Mouse (Mus musculus): ENCODE results near the gene Srrm1.

Gene Srrm1

GRCm38 (mm10) chr4:135353794-135354450, 801 bp upstream of the Srrm1 start:
- peak; percentile 33 for DNase-seq

- no peak for DNase-seq
Observed at GRCm38 (mm10) chr4:135352326-135353065, 625 bp downstream of the Srrm1 start.

- DNase-seq = peak; percentile 18
Observed at GRCm38 (mm10) chr4:135337376-135337942, 15.7 kb downstream of the Srrm1 start.

- DNase-seq = no peak
Observed at GRCm38 (mm10) chr4:135336023-135336357, 17.1 kb downstream of the Srrm1 start.

GRCm38 (mm10) chr4:135335327-135336022, 17.6 kb downstream of the Srrm1 start:
- DNase-seq = peak; percentile 56

GRCm38 (mm10) chr4:135326469-135326868, 26.7 kb downstream of the Srrm1 start:
- no peak for DNase-seq

- DNase-seq = no peak
Observed at GRCm38 (mm10) chr4:135326046-135326445, 27.1 kb downstream of the Srrm1 start.

- no peak for DNase-seq
Observed at GRCm38 (mm10) chr4:135323021-135323420, 30.1 kb downstream of the Srrm1 start.

- DNase-seq = peak; percentile 76
Observed at GRCm38 (mm10) chr4:135317966-135318365, 35.2 kb downstream of the Srrm1 start.

- DNase-seq = no peak
Observed at GRCm38 (mm10) chr4:135317539-135317938, 35.6 kb downstream of the Srrm1 start.

GRCm38 (mm10) chr4:135315287-135315686, 37.8 kb downstream of the Srrm1 start:
- no peak for DNase-seq

- DNase-seq = no peak
Observed at GRCm38 (mm10) chr4:135314419-135314832, 38.7 kb downstream of the Srrm1 start.

- DNase-seq = peak; percentile 32
Observed at GRCm38 (mm10) chr4:135313761-135314241, 39.3 kb downstream of the Srrm1 start.

- peak; percentile 38 for DNase-seq
Observed at GRCm38 (mm10) chr4:135313111-135313691, 39.9 kb downstream of the Srrm1 start.

- DNase-seq = peak; percentile 64
Observed at GRCm38 (mm10) chr4:135312706-135313105, 40.4 kb downstream of the Srrm1 start.

- peak; percentile 44 for DNase-seq
Observed at GRCm38 (mm10) chr4:135310371-135310770, 42.8 kb downstream of the Srrm1 start.

- no peak for DNase-seq
Observed at GRCm38 (mm10) chr4:135309726-135310125, 43.4 kb downstream of the Srrm1 start.

- no peak for DNase-seq
Observed at GRCm38 (mm10) chr4:135309112-135309659, 43.9 kb downstream of the Srrm1 start.

- DNase-seq = peak; percentile 41
Observed at GRCm38 (mm10) chr4:135306971-135307632, 46.0 kb downstream of the Srrm1 start.

GRCm38 (mm10) chr4:135306533-135306932, 46.6 kb downstream of the Srrm1 start:
- DNase-seq = peak; percentile 83

- no peak for DNase-seq
Observed at GRCm38 (mm10) chr4:135302261-135302660, 50.9 kb downstream of the Srrm1 start.

GRCm38 (mm10) chr4:135301166-135301565, 52.0 kb downstream of the Srrm1 start:
- no peak for DNase-seq
